Mouse (Mus musculus) testis, adult 2 months (tissue): Measurements from ENCODE around the gene Clec4b2.

Experiments
- CTCF ChIP-seq: fragments of 200-500 bp; IDR thresholded peaks from 2 replicates; pipeline ENCODE4 v1.5.1; 2012; ENCODE audit warnings: low read depth, mild to moderate bottlenecking, inconsistent platforms, low read length, moderate library complexity; ENCODE audit not compliant: control insufficient read depth, insufficient read depth, insufficient replicate concordance
- POLR2A ChIP-seq: fragments of 200-500 bp; IDR thresholded peaks from 2 replicates; pipeline ENCODE4 v1.6.1; 2012; ENCODE audit warnings: low read depth, mild to moderate bottlenecking, inconsistent platforms, low read length, moderate library complexity; ENCODE audit not compliant: control insufficient read depth

GRCm38 (mm10) chr6:123252735-123253134, 80.0 kb downstream of the Clec4b2 start:
- TF ChIP-seq CTCF = no peak
- TF ChIP-seq POLR2A = no peak
